Mouse (Mus musculus) forebrain, embryonic 13.5 days (tissue): ENCODE results near the gene Sp9. TPM values are rescaled to one million over a fixed set of nuclear protein-coding genes. Genes with fewer than 3 reads are reported as not detected.

Source experiments
- ATAC-seq: fragments of 200-750 bp; cut with Nextera tagmentation; 2 replicates; pipeline ENCODE4 v1.8.0; 2017
- H3K27ac ChIP-seq: fragments of 300-500 bp; sonication (generic); 2 replicates; pipeline ENCODE4 v1.5.1; 2015; ENCODE audit warnings: inconsistent platforms, mild to moderate bottlenecking, moderate library complexity
- H3K27me3 ChIP-seq: fragments of 300-500 bp; sonication (generic); 2 replicates; pipeline ENCODE4 v1.6.1; 2015; ENCODE audit warnings: mild to moderate bottlenecking, inconsistent platforms
- H3K36me3 ChIP-seq: fragments of 300-500 bp; sonication (generic); 2 replicates; pipeline ENCODE4 v1.6.1; 2015; ENCODE audit warnings: mild to moderate bottlenecking, inconsistent platforms; ENCODE audit not compliant: poor library complexity, severe bottlenecking
- H3K4me1 ChIP-seq: fragments of 300-500 bp; sonication (generic); 2 replicates; pipeline ENCODE4 v1.6.1; 2015; ENCODE audit warnings: inconsistent platforms
- H3K4me2 ChIP-seq: fragments of 300-500 bp; sonication (generic); 2 replicates; pipeline ENCODE4 v1.6.1; 2015; ENCODE audit warnings: inconsistent platforms, mild to moderate bottlenecking, moderate library complexity
- H3K4me3 ChIP-seq: fragments of 300-500 bp; sonication (generic); 2 replicates; pipeline ENCODE4 v1.5.1; 2015; ENCODE audit warnings: mild to moderate bottlenecking, inconsistent platforms
- H3K9ac ChIP-seq: fragments of 300-500 bp; sonication (generic); 2 replicates; pipeline ENCODE4 v1.6.1; 2015; ENCODE audit warnings: mild to moderate bottlenecking, inconsistent platforms
- H3K9me3 ChIP-seq: fragments of 300-500 bp; sonication (generic); replicated peaks from 2 replicates; pipeline ENCODE4 v1.6.1; 2016; ENCODE audit warnings: inconsistent platforms
- WGBS: fragments of 180-500 bp; shearing (Covaris S2); methylation state at CpG from one replicate; pipeline ENCODE4 v1.1.7; 2015; 5-methylcytosine and 5-hydroxymethylcytosine counted together
- polyA plus RNA-seq: library from polyadenylated mRNA; unstranded; fragments of >200 nt; fragmentation: Nextera tagmentation; extraction: Ambion mirVana; gene quantifications from 2 replicates; pipeline ENCODE4 v1.2.1, GENCODE M21; 2015

The Sp9 gene
- polyA plus RNA-seq, 1 experiment from 2014 or later = 15.4 TPM

DNA sequence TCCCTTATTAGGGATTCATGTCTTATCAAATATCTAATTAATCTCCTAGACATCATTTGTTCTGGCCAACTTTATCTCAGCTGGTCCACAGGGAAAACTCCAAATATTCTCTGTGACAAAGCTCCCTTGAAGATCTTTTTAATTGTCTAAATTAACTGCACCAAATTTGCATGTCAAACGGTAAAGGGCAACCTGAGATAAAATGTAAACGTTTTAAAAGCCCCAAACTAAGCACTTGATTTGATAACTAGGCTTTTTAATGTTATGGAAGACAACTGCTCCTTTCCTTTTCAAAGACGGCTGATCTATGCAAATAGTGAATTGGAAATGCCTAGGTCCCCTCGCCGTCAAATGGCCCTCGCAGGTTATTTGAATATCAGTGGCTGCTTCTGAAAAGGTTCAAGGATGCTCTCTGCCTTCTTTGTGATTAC lies 4.4 kb downstream of the Sp9 start:
- Histone ChIP-seq H3K36me3 (peaks cover 13% of the 10 kb centered on the region), H3K9ac (peak overlapping the region; percentile 60), H3K9me3 (no peaks in the 10 kb centered on the region), H3K4me2 (peak overlapping the region; percentile 45), H3K4me1 (peaks cover 61% of the 10 kb centered on the region), H3K27me3 (peaks cover 79% of the 10 kb centered on the region), H3K4me3 (peak overlapping the region; percentile 41), H3K27ac (peak overlapping the region; percentile 68)
- no peak for ATAC-seq
- WGBS = under 1% methylated on average over 6 of the region's 6 CpGs

DNA sequence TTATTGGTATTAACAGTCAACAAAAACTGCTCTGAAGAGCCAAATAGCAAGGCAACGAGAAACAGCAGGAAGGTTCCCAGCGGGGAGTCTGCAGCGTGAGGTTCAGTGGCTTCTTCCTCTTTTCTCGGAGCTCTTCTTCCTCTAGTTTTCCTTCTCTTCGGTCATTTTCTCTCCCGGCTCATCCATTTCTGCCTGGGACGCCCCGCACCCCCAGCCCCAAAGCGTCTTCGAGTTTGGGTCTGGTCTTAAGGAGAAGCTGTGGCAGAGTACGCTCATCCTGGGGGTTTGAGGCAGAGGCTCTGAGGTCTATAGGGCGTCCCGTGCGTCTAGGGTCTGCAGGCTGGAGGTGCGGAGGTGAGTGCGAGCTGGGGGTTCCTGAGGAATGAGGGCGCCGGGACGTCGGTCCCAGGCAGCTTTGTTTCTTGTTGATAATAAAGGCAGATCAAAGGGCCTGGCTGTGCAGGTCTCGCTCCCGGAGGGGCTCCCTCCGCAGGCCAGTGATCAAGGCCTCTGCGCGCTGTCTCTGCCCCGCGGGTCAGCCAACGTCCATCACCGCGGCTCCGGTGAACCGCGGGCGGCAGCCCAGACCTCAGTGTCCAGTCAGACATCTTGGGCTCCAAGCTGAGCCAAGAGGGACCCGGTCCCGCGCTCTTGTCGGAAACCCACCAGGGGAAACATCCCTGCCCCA lies 5.4 kb downstream of the Sp9 start:
- no peaks in the 10 kb centered on the region for H3K9me3 ChIP-seq
- peak overlapping the region; percentile 41 for H3K4me3 ChIP-seq
- peaks cover 61% of the 10 kb centered on the region for H3K4me1 ChIP-seq
- H3K27ac ChIP-seq = peak overlapping the region; percentile 90
- peak overlapping the region; percentile 73 for H3K9ac ChIP-seq
- under 1% methylated on average over 38 of the region's 38 CpGs for WGBS
- no peak for ATAC-seq
- H3K27me3 ChIP-seq = peaks cover 79% of the 10 kb centered on the region
- peaks cover 13% of the 10 kb centered on the region for H3K36me3 ChIP-seq
- peak overlapping the region; percentile 61 for H3K4me2 ChIP-seq

DNA sequence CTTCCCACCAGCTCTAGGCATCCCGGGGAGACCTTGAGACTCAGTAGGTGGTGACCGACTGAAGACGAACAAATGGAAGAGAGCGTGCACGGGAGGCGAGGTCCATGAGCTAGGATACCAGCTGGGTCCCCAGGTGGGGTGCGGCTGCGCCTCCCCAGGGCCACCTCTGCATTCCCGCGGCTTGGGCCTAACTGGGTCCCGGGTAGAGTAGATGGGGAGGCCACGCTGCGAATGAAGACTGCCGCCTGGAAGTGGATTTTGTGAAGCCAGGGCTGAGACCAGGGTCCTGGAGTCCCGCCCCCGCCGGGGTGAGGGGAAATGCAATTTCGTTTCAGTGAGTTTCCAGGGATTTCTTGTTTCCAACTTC lies 6.0 kb downstream of the Sp9 start:
- H3K4me1 ChIP-seq = peaks cover 58% of the 10 kb centered on the region
- peaks cover 75% of the 10 kb centered on the region for H3K27me3 ChIP-seq
- H3K36me3 ChIP-seq = peaks cover 13% of the 10 kb centered on the region
- ATAC-seq = no peak
- WGBS = 2% methylated on average over 18 of the region's 18 CpGs
- H3K4me3 ChIP-seq = peak overlapping the region; percentile 41
- peak overlapping the region; percentile 73 for H3K9ac ChIP-seq
- H3K9me3 ChIP-seq = no peaks in the 10 kb centered on the region
- H3K4me2 ChIP-seq = peak overlapping the region; percentile 61
- peak overlapping the region; percentile 90 for H3K27ac ChIP-seq

GRCm38 (mm10) chr2:73278131-73278854 lies 6.6 kb downstream of the Sp9 start:
- under 1% methylated on average over 20 of the region's 20 CpGs for WGBS
- peak overlapping the region; percentile 61 for H3K4me2 ChIP-seq
- H3K9ac ChIP-seq = peak overlapping the region; percentile 73
- H3K27me3 ChIP-seq = peaks cover 69% of the 10 kb centered on the region
- no peaks in the 10 kb centered on the region for H3K9me3 ChIP-seq
- H3K4me1 ChIP-seq = peaks cover 52% of the 10 kb centered on the region
- peak overlapping the region; percentile 90 for H3K27ac ChIP-seq
- H3K36me3 ChIP-seq = peaks cover 13% of the 10 kb centered on the region
- H3K4me3 ChIP-seq = peak overlapping the region; percentile 41
- peak; percentile 63 for ATAC-seq

GRCm38 (mm10) chr2:73278869-73279268 lies 7.1 kb downstream of the Sp9 start:
- H3K9me3 ChIP-seq = no peaks in the 10 kb centered on the region
- peaks cover 63% of the 10 kb centered on the region for H3K27me3 ChIP-seq
- H3K9ac ChIP-seq = peak overlapping the region; percentile 54
- ATAC-seq = peak; percentile 40
- peaks cover 7% of the 10 kb centered on the region for H3K36me3 ChIP-seq
- peak overlapping the region; percentile 53 for H3K4me2 ChIP-seq
- under 1% methylated on average over 17 of the region's 17 CpGs for WGBS
- peaks cover 47% of the 10 kb centered on the region for H3K4me1 ChIP-seq
- peak overlapping the region; percentile 80 for H3K27ac ChIP-seq
- H3K4me3 ChIP-seq = peak overlapping the region; percentile 25

DNA sequence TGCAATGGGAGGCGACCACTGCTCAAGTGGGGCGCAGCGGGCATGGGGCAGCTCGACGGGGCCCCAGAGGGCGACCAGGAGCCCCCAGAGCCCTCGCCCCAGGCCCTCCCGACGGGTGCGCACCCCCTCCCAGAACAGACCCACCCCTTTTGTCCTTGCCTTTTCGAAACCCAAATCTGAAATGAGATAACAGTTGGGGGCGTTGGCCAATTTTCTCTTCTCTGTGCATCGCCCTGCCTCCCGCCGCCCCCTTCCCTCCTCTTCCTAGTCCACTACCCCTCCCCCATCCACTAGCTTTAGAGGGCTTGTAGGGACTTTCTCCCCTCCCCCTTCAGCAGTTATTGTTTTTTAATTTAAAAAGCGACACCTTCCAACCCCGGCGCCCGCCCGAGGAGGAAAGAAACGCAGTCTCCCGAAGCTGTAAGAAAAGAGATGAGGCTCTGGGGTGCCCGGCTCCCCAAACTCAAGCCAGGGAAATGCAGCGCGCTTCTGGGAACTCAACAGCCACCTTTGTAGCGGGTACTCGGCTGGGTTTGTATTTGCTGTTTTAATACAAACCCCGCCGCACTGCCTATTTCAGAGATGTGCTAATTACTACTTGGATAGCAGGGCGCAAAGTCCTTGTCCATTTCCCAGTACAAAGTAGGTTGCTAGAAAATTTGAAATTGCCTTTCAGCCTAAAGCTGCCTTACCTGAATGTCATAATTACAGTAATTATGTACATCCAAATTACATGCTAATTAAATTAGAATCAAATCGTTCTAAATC lies 7.7 kb downstream of the Sp9 start:
- Histone ChIP-seq H3K9me3 (no peaks in the 10 kb centered on the region), H3K4me1 (peaks cover 42% of the 10 kb centered on the region), H3K27me3 (peaks cover 57% of the 10 kb centered on the region), H3K9ac (peak overlapping the region; percentile 54), H3K36me3 (peaks cover under 1% of the 10 kb centered on the region; the same call in 1 of the 2 replicates), H3K27ac (peak overlapping the region; percentile 80), H3K4me2 (peak overlapping the region; percentile 53), H3K4me3 (peak overlapping the region; percentile 25)
- no peak; the same call in 1 of the 2 replicates for ATAC-seq
- WGBS = 2% methylated on average over 29 of the region's 31 CpGs

DNA sequence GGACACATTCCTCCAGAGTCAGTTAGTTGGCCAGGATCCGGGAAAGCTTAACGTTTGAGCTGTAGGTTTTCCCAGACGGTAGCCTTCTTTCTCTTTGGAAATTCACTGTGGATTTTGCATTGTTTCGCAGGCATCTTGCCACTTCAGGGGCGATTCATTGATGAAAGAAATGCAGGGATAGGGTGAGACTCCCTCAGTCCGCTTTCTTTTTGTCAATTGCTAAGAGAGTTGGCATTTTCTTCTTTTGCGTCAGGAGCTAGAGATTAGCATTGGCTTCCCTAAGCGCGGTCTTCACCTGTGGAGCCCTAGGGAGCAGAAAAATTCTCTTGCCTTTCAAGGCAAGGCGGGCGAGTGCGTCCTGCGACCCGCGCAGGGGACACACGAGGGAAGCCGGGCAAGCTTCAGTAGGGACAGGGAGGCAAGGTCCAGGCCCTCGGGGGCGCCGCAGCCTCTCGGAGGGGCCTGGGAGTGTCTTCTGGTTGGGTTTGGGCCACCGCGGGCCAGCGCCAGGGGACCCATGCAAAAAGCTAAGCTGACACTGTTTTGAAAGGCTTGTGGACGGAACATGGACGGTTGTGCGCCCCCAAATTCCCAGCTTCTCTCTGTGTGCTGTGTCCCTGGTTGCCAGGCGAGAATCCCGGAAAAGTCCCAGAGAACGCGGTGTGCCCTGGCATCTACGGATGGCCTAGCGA lies 8.8 kb downstream of the Sp9 start:
- H3K4me1 ChIP-seq = peaks cover 40% of the 10 kb centered on the region
- peak overlapping the region; percentile 53 for H3K4me2 ChIP-seq
- H3K36me3 ChIP-seq = no peaks in the 10 kb centered on the region
- peak overlapping the region; percentile 50 for H3K9ac ChIP-seq
- WGBS = 1% methylated on average over 33 of the region's 33 CpGs
- H3K4me3 ChIP-seq = peak overlapping the region; percentile 19
- H3K27me3 ChIP-seq = peaks cover 53% of the 10 kb centered on the region
- 0 out of 2 replicates have a peak overlapping the region, but pooled peaks have one; percentile 12 for H3K27ac ChIP-seq
- H3K9me3 ChIP-seq = no peaks in the 10 kb centered on the region
- ATAC-seq = no peak

DNA sequence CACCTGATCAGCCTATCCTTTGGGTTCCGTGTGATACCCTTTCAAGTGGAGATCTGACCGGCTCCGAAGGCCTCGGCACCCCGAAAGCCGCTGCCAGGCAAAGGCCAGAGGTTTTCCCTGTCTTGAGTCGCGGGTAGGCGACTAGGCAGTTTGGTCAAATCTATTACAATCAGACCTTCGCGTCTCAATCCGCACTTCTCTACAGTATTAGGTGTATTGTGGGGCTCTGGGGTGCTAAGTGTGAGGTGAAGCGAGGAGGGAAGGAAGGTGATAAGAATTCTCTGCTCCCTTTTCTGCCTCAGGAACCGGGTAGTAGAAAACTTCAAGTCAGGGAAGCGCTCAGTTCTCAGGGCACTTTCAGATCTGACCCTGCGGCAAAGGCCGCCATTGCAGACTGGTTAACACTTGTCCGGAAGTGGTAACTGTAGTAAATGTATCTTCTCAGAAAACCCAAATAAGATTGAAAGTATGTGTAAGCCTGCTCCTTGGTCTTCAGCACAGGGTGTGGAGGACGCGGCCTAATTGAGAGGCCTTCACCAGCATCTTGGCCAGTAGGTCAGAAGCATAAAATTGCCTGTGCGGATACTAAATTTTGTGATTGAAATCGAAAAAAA lies 9.4 kb downstream of the Sp9 start:
- peaks cover 40% of the 10 kb centered on the region for H3K4me1 ChIP-seq
- no peak for ATAC-seq
- H3K9ac ChIP-seq = peak overlapping the region; percentile 50
- 7% methylated on average over 22 of the region's 22 CpGs for WGBS
- no peak overlapping the region for H3K27ac ChIP-seq
- no peaks in the 10 kb centered on the region for H3K36me3 ChIP-seq
- H3K27me3 ChIP-seq = peaks cover 50% of the 10 kb centered on the region
- peak overlapping the region; percentile 19 for H3K4me3 ChIP-seq
- peak overlapping the region; percentile 53 for H3K4me2 ChIP-seq
- H3K9me3 ChIP-seq = no peaks in the 10 kb centered on the region

GRCm38 (mm10) chr2:73281707-73282106 lies 10.0 kb downstream of the Sp9 start:
- H3K9ac ChIP-seq = no peak overlapping the region
- H3K27ac ChIP-seq = no peak overlapping the region
- 0 out of 2 replicates have a peak, but pooled peaks cover 4% of the 10 kb centered on the region for H3K36me3 ChIP-seq
- 6% methylated on average over 7 of the region's 7 CpGs for WGBS
- peaks cover 47% of the 10 kb centered on the region for H3K27me3 ChIP-seq
- H3K9me3 ChIP-seq = no peaks in the 10 kb centered on the region
- no peak overlapping the region for H3K4me2 ChIP-seq
- no peak for ATAC-seq
- H3K4me1 ChIP-seq = peaks cover 40% of the 10 kb centered on the region
- H3K4me3 ChIP-seq = no peak overlapping the region

- Histone ChIP-seq H3K4me3 (no peak overlapping the region), H3K27me3 (peaks cover 16% of the 10 kb centered on the region; the same call in 1 of the 2 replicates), H3K27ac (no peak overlapping the region), H3K9me3 (no peaks in the 10 kb centered on the region), H3K36me3 (peaks cover 15% of the 10 kb centered on the region; the same call in 1 of the 2 replicates), H3K9ac (no peak overlapping the region), H3K4me1 (peaks cover 8% of the 10 kb centered on the region), H3K4me2 (no peak overlapping the region)
- ATAC-seq = no peak
- WGBS = 9% methylated on average over 2 of the region's 2 CpGs
Observed at GRCm38 (mm10) chr2:73285630-73286029, 13.9 kb downstream of the Sp9 start.

GRCm38 (mm10) chr2:73291130-73291529 lies 19.4 kb downstream of the Sp9 start:
- 90% methylated on average over 4 of the region's 4 CpGs for WGBS
- ATAC-seq = no peak

More at GRCm38 (mm10) chr2:73291130-73291529, 19.4 kb downstream of the Sp9 start:
- Histone ChIP-seq H3K36me3 (peaks cover 32% of the 10 kb centered on the region), H3K4me3 (no peak overlapping the region), H3K27ac (no peak overlapping the region), H3K9ac (no peak overlapping the region), H3K9me3 (no peaks in the 10 kb centered on the region), H3K27me3 (no peaks in the 10 kb centered on the region), H3K4me2 (no peak overlapping the region), H3K4me1 (no peaks in the 10 kb centered on the region)
